Mouse (Mus musculus) heart, embryonic 14.5 days (tissue): ENCODE measurements around the gene Paqr8. TPM values are rescaled to one million over a fixed set of nuclear protein-coding genes. Genes with fewer than 3 reads are reported as not detected.

ENCODE experiments used
- ATAC-seq: fragments of 200-750 bp; cut with Nextera tagmentation; 2 replicates; pipeline ENCODE4 v1.8.0; 2017; ENCODE audit warnings: low read depth, moderate TSS enrichment; ENCODE audit not compliant: insufficient number of reproducible peaks, insufficient read depth, low FRiP score
- H3K27ac ChIP-seq, 2 experiments: fragments of 200-500 bp in 1 of 2; fragments of 300-500 bp in 1 of 2; sonication (generic) in 1 of 2; replicated peaks in 1 of 2; 2 replicates each; pipeline ENCODE4 v1.5.1; 2012 to 2014; ENCODE audit warnings: low read depth in 2 of 2, low read length in 2 of 2, control low read depth in 1 of 2, mild to moderate bottlenecking in 1 of 2, mixed read lengths in 1 of 2; ENCODE audit not compliant: control insufficient read depth in 1 of 2, insufficient read depth in 1 of 2
- H3K27me3 ChIP-seq: fragments of 300-500 bp; sonication (generic); 2 replicates; pipeline ENCODE4 v1.6.1; 2014; ENCODE audit warnings: mild to moderate bottlenecking, low read length, control low read depth; ENCODE audit not compliant: control insufficient read depth, insufficient read depth
- H3K36me3 ChIP-seq: fragments of 300-500 bp; sonication (generic); 2 replicates; pipeline ENCODE4 v1.6.1; 2014; ENCODE audit warnings: mild to moderate bottlenecking, control low read depth, low read length, mixed read lengths; ENCODE audit not compliant: control insufficient read depth, insufficient read depth
- H3K4me1 ChIP-seq, 2 experiments: fragments of 200-500 bp in 1 of 2; fragments of 300-500 bp in 1 of 2; sonication (generic) in 1 of 2; 2 replicates each; pipeline ENCODE4 v1.6.1; 2012 to 2014; ENCODE audit warnings: low read length in 2 of 2, control low read depth in 1 of 2, mixed read lengths in 1 of 2; ENCODE audit not compliant: control insufficient read depth in 2 of 2, insufficient read depth in 2 of 2
- H3K4me2 ChIP-seq: fragments of 300-500 bp; sonication (generic); 2 replicates; pipeline ENCODE4 v1.6.1; 2014; ENCODE audit warnings: mild to moderate bottlenecking, low read length
- H3K4me3 ChIP-seq, 2 experiments: fragments of 200-500 bp in 1 of 2; fragments of 300-500 bp in 1 of 2; sonication (generic) in 1 of 2; 2 replicates each; pipeline ENCODE4 v1.5.1; 2012 to 2014; ENCODE audit warnings: low read length in 2 of 2, mild to moderate bottlenecking in 2 of 2, control low read depth in 1 of 2, low read depth in 1 of 2, moderate library complexity in 1 of 2; ENCODE audit not compliant: control insufficient read depth in 1 of 2, insufficient read depth in 1 of 2
- H3K9ac ChIP-seq: fragments of 300-500 bp; sonication (generic); 2 replicates; pipeline ENCODE4 v1.6.1; 2014; ENCODE audit warnings: mild to moderate bottlenecking, low read length
- H3K9me3 ChIP-seq: fragments of 300-500 bp; sonication (generic); 2 replicates; pipeline ENCODE4 v1.6.1; 2016; ENCODE audit warnings: low read length, control low read depth; ENCODE audit not compliant: control insufficient read depth
- WGBS: fragments of 180-500 bp; shearing (Covaris S2); extraction: QIAGEN DNeasy Blood & Tissue Kit; methylation state at CpG from one replicate; pipeline ENCODE4 v1.1.7; 2014; 5-methylcytosine and 5-hydroxymethylcytosine counted together
- polyA plus RNA-seq: library from polyadenylated mRNA; unstranded; fragments of >200 nt; fragmentation: Nextera tagmentation; extraction: Ambion mirVana; gene quantifications from 2 replicates; pipeline ENCODE4 v1.2.1, GENCODE M21; 2014

The Paqr8 gene
- polyA plus RNA-seq, 1 experiment from 2014 or later, result 3.8 TPM

DNA sequence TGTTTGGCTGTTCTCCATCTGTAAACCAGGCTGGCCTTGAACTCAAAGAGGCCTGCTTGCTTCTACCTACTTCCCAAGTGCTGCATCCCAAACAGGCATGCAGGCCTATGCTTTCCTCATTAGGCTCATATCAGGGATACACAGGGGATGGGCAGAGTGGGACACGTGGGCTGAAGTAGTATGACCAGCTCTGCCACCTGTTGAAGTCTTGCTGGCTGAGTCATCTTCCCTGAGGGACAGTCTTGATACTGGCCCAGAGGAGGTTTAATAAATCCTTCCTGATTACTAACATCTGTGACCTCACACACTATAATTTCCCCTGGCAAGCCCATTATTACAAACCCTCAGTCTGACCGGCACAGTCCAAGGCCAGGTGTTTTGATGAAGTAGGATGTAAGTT lies 19.5 kb upstream of the Paqr8 start:
- H3K4me1 ChIP-seq, result peaks cover 10 to 21% of the 10 kb centered on the region in 2 experiments
- no peaks in the 10 kb centered on the region for H3K36me3 ChIP-seq
- no peak overlapping the region for H3K9ac ChIP-seq
- H3K4me3 ChIP-seq, result no peak overlapping the region
- no peaks in the 10 kb centered on the region for H3K9me3 ChIP-seq
- ATAC-seq, result no peak
- no peaks in the 10 kb centered on the region for H3K27me3 ChIP-seq
- WGBS, result 74% methylated on average over 2 of the region's 2 CpGs
- no peak overlapping the region for H3K27ac ChIP-seq
- H3K4me2 ChIP-seq, result no peak overlapping the region

DNA sequence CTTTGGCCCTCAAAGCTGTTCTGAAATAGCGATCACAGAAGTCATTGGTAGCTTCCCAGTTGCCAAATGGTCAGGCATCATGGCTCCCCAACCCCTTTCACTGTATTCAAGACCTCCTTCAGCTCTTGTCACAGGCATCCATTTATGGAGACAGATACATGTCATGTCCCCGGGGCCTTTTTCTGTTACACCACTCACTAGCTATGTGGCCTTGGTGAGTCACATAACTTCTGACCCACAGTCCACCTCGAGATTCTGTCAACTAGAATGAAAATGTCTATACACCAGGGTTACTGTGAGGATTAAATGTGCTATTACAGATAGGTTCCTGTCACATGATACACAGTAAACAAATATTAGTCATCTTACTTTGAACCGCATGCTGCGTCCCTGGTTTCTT lies 17.9 kb upstream of the Paqr8 start:
- 68% methylated on average over 5 of the region's 5 CpGs for WGBS
- no peak for ATAC-seq

DNA sequence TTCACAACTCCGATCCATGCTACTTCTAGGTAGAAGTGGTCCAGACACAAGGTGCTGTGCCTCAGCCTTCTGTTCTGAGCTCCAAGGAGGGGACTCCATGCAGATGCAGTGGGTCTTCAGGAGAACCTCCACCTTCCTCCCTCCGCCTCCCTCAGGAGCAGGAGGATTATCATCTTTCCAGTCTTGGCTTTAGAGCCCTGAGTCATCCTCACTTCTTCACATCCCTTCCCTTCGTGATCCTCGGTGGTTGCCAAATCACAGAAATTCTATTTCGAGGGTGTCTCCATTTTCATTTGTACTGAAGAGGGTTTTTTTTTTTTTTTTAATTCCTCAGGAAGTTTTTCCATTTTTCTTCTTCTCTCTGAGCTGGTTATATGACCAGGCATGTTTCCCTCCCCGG lies 16.3 kb upstream of the Paqr8 start:
- no peak overlapping the region for H3K4me2 ChIP-seq
- ATAC-seq, result no peak
- H3K36me3 ChIP-seq, result no peaks in the 10 kb centered on the region
- no peak overlapping the region for H3K9ac ChIP-seq
- H3K27me3 ChIP-seq, result no peaks in the 10 kb centered on the region
- H3K4me3 ChIP-seq, result no peak overlapping the region
- peaks cover 6 to 11% of the 10 kb centered on the region in 2 experiments; a peak in 3 of 4 replicates for H3K4me1 ChIP-seq
- H3K9me3 ChIP-seq, result no peaks in the 10 kb centered on the region
- no peak overlapping the region for H3K27ac ChIP-seq
- WGBS, result 88% methylated on average over 6 of the region's 6 CpGs

More for the DNA sequence above, 17.9 kb upstream of the Paqr8 start:
- H3K36me3 ChIP-seq, result no peaks in the 10 kb centered on the region
- no peak overlapping the region for H3K4me2 ChIP-seq
- H3K4me1 ChIP-seq, result peaks cover 8 to 18% of the 10 kb centered on the region in 2 experiments
- H3K27me3 ChIP-seq, result no peaks in the 10 kb centered on the region
- no peak overlapping the region for H3K27ac ChIP-seq
- H3K9me3 ChIP-seq, result no peaks in the 10 kb centered on the region
- no peak overlapping the region for H3K4me3 ChIP-seq
- no peak overlapping the region for H3K9ac ChIP-seq

DNA sequence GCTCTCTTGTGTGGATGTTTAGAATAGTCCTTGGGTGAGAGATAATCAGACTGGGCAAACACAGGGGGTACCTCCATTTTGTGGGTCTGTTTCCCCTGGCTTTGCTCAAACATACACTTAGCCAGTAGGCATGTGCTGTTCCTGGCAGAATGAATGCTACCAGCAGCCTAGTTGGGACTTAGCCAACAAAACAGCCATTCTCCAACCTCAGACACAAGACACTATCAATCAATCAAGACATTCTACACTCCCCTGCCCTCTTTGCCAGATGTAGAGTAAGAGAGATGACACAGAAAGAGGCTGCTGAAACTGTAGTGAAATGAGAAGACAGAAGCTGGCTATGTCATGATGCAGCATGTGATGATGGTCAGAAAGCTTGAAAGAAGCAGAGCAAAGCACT lies 13.1 kb upstream of the Paqr8 start:
- Histone ChIP-seq H3K4me2 (no peak overlapping the region), H3K27ac (no peak overlapping the region), H3K9ac (no peak overlapping the region), H3K4me1 (peaks cover 1 to 3% of the 10 kb centered on the region in 2 experiments; a peak in 3 of 4 replicates), H3K36me3 (no peaks in the 10 kb centered on the region), H3K27me3 (no peaks in the 10 kb centered on the region), H3K9me3 (no peaks in the 10 kb centered on the region), H3K4me3 (no peak overlapping the region)
- no peak for ATAC-seq

DNA sequence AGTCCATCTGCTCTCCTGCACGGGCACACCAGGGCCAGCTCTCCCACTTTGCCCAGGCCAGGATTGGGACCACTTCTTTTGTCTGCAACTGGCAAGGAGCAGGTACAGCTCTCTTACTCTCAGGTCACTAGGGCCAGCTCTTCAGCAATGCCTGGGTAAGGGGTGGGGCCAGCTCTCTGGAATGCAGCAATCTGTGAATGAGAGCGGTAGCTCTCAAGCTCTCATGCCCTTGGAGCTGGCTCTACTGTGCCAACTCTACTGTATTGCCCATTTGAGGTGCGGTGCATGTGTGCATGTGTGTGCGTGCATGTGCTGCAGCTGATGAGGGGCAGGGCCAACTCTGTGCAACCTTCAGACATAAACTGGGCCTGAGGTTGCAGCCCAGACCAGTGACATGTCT lies 11.0 kb upstream of the Paqr8 start:
- Histone ChIP-seq H3K4me1 (peaks cover 0 to 2% of the 10 kb centered on the region in 2 experiments; a peak in 2 of 4 replicates), H3K27me3 (no peaks in the 10 kb centered on the region), H3K4me2 (no peak overlapping the region), H3K4me3 (no peak overlapping the region), H3K9me3 (no peaks in the 10 kb centered on the region), H3K27ac (no peak overlapping the region), H3K9ac (no peak overlapping the region), H3K36me3 (no peaks in the 10 kb centered on the region)
- WGBS, result 65% methylated on average over 4 of the region's 4 CpGs
- 0 out of 2 replicates have a peak, but pooled peaks have one; percentile 43 for ATAC-seq

DNA sequence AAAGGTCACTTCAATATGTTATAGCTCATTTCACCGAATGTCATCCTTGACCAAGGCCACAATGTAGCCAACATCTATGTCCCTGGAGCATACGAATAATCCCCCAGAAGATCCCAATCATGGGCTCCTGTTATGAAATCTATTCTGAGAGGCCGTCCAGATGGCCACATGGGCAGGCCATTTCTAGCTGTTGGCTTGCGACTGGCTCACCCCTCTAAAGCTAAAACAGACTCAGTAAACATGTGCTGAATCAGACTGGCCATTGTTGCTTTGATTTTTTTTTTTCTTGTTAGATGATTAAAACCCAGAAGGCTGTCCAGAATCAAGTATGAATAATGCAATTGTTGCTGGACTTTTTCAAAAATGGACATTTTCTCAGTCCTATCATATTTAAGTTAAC lies 7.3 kb upstream of the Paqr8 start:
- Histone ChIP-seq H3K36me3 (no peaks in the 10 kb centered on the region), H3K4me1 (peaks cover 0 to 2% of the 10 kb centered on the region in 2 experiments; a peak in 2 of 4 replicates), H3K27me3 (no peaks in the 10 kb centered on the region), H3K4me2 (no peak overlapping the region), H3K9ac (no peak overlapping the region), H3K27ac (no peak overlapping the region), H3K4me3 (no peak overlapping the region), H3K9me3 (no peaks in the 10 kb centered on the region)
- ATAC-seq, result no peak
- WGBS, result 85% methylated on average over 4 of the region's 4 CpGs

DNA sequence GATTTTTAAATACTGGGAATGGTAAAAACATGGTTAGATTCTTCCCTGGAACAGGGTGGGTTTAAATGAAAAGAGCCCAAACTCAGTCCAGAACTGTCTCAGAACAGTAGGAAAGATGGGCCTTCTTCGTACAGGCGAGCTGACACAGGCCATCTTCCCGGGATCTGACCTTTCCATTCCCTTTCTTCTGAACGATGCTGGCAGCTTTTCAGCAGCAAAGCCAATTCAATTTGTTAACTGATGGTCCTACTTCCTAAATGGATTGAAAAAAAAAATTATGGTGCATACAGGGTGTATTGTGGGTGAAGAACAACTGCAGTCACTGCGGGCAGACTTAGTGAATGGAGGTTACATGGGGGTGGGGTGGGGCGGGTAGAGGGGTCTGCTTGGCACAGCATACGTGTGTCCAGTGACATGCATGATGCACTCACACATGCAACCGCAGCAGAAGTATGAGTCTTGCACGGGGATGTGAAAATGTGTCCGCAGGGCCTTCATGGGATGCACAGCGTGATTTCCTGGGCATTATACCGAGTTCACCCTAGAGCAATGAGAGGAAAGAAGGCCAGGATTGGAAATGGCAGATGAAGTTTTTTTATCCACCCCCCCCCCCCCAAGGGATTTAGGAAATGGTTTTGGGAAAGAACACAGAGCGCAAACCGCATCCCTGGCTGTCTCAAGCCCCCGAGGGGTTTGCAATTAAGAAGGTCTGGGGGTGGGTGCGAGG lies 566 bp upstream of the Paqr8 start:
- peaks cover 2 to 13% of the 10 kb centered on the region in 2 experiments; a peak in 3 of 4 replicates for H3K4me1 ChIP-seq
- peak overlapping the region; percentile 79 for H3K9ac ChIP-seq
- no peaks in the 10 kb centered on the region for H3K9me3 ChIP-seq
- peak overlapping the region; percentile 57 to 80 for H3K27ac ChIP-seq
- H3K4me3 ChIP-seq, result peak overlapping the region; percentile 76 to 80
- H3K27me3 ChIP-seq, result no peaks in the 10 kb centered on the region
- peak overlapping the region; percentile 96 for H3K4me2 ChIP-seq
- no peaks in the 10 kb centered on the region for H3K36me3 ChIP-seq
- 25% methylated on average over 16 of the region's 16 CpGs for WGBS
- no peak for ATAC-seq
